Mouse (Mus musculus): ENCODE results near the gene Kitl. TPM values are rescaled to one million over a fixed set of nuclear protein-coding genes. Genes with fewer than 3 reads are reported as not detected.
A peak's percentile ranks its signal among the peaks of the same experiment; 100 is the strongest.

Gene Kitl
- polyA plus RNA-seq, 2 experiments = 4.2 to 9.7 TPM

DNA sequence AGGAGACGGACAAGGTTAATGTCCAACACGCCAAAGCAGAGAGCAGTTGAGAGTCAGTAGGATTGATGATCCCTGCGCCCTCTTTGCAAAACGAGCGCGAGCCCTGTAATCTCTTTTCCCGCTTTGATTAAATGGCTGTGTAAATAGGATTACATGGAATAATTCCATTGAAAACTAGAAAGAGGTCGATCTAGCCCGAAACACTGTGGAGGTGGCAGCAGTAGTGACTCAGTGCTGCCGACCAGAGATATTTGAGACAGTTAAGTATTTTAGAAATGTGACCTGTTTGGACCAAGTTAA lies 2.3 kb downstream of the Kitl start:
- 11% methylated on average over 10 of the region's 10 CpGs for WGBS (ENCODE audit: insufficient replicate concordance)
- no peak overlapping the region for H3K27ac ChIP-seq
- H3K4me1 ChIP-seq (replicated peaks; ENCODE audit: control insufficient read depth in 2 of 2, insufficient read depth in 2 of 2, low read length in 1 of 2) = peaks cover 0 to 6% of the 10 kb centered on the region in 2 experiments; a peak in 2 of 4 replicates
- peaks cover 17% of the 10 kb centered on the region for H3K27me3 ChIP-seq (ENCODE audit: control insufficient read depth, insufficient read depth, low read length)
- no peak for TF ChIP-seq EP300 (IDR thresholded peaks at IDR 0.05; ENCODE audit: low read depth)
- H3K36me3 ChIP-seq (replicated peaks; ENCODE audit: control insufficient read depth, insufficient read depth, low read depth) = no peaks in the 10 kb centered on the region
- DNase-seq (ENCODE audit: low read depth in 3 of 3, low spot score in 3 of 3) (no peak), ATAC-seq (ENCODE audit: insufficient read depth) (no peak)
- H3K9me3 ChIP-seq (ENCODE audit: control insufficient read depth, low read length) = no peaks in the 10 kb centered on the region
- H3K4me2 ChIP-seq (ENCODE audit: low read depth) = peak overlapping the region; percentile 50
- H3K4me3 ChIP-seq (ENCODE audit: insufficient read depth in 1 of 2, low read depth in 2 of 2, low read length in 2 of 2) = peak overlapping the region; percentile 52 to 58; a peak in 3 of 4 replicates
- H3K9ac ChIP-seq (replicated peaks) = no peak overlapping the region

DNA sequence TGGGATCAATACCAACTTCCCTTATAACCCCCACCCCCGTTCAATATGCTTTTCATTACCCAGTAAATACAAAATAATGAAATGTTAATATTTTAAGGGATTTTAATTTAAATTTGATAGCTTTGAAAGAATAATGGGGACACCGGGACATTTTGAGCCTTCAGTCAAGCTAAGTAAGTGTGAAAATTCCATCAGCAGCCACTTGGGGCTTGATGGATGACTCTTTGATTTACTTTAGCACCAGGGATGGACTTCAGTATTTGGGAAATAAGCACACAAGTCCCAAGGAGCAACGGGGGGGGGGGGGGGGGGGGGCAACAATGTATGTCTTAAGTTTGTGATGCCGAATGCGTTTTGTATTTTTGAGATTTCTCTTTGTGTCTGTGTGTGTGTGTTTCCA lies 3.1 kb downstream of the Kitl start:
- Histone ChIP-seq H3K4me2 (ENCODE audit: low read depth) (peak overlapping the region; percentile 50), H3K4me3 (ENCODE audit: insufficient read depth in 1 of 2, low read depth in 2 of 2, low read length in 2 of 2) (no peak overlapping the region), H3K9me3 (ENCODE audit: control insufficient read depth, low read length) (no peaks in the 10 kb centered on the region), H3K27ac (no peak overlapping the region), H3K4me1 (replicated peaks; ENCODE audit: control insufficient read depth in 2 of 2, insufficient read depth in 2 of 2, low read length in 1 of 2) (peaks cover 0 to 6% of the 10 kb centered on the region in 2 experiments; a peak in 2 of 4 replicates), H3K9ac (replicated peaks) (no peak overlapping the region), H3K36me3 (replicated peaks; ENCODE audit: control insufficient read depth, insufficient read depth, low read depth) (no peaks in the 10 kb centered on the region), H3K27me3 (ENCODE audit: control insufficient read depth, insufficient read depth, low read length) (peaks cover 17% of the 10 kb centered on the region)
- TF ChIP-seq CTCF (IDR thresholded peaks at IDR 0.05; ENCODE audit: low read depth) (no peak), EP300 (IDR thresholded peaks at IDR 0.05; ENCODE audit: low read depth) (no peak)
- 23% methylated on average over 5 of the region's 5 CpGs for WGBS (ENCODE audit: insufficient replicate concordance)
- ATAC-seq (ENCODE audit: insufficient read depth) = no peak
- no peak for DNase-seq (ENCODE audit: low read depth in 3 of 3, low spot score in 3 of 3)

DNA sequence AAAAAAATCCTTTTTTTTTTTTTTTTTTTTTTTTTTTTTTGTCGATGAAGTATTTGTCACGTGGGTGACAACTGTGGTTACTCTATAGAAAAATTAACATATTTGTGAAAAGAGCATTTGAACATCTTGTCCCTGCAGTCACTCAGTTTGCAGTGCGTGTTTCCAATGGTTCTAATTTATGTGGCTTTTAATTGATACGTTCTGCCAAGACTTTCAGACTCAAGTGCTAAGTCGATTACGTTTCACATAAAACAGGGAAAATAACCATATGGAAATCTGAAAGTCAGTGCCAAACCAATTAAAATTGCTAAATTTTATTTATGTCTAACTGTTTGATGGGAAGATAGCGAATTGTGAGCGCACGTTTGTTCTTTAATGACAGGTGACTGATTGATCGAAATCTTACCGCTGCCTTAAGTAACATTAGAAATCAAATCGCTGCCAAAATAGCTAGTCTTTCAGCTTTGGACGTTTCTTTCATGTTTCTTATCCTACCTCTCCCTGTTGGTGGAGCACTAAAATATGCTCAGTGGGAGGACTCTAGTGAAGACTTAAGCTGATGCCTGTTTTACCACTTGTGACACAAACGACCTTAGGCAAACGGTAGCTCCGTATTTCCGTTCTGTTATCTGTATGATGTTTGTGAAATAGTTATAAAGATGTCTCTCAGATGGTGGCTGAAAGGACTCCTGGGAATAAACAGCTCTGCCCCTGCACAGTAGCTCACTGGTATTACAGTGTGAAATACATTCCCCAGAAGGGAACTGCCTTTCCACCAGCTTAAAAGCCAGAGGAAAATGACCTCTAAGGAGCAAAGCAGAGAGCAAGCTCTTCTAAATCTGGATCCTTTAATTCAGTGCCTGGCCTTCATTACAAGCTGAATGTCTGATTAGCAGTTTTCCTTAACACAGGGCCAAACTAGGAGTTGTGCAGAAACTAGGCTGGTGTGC lies 4.1 kb downstream of the Kitl start:
- Histone ChIP-seq H3K27me3 (ENCODE audit: control insufficient read depth, insufficient read depth, low read length) (peaks cover 17% of the 10 kb centered on the region), H3K9ac (replicated peaks) (no peak overlapping the region), H3K36me3 (replicated peaks; ENCODE audit: control insufficient read depth, insufficient read depth, low read depth) (no peaks in the 10 kb centered on the region), H3K4me2 (ENCODE audit: low read depth) (0 out of 2 replicates have a peak overlapping the region, but pooled peaks have one; percentile 11), H3K4me3 (ENCODE audit: insufficient read depth in 1 of 2, low read depth in 2 of 2, low read length in 2 of 2) (no peak overlapping the region), H3K4me1 (replicated peaks; ENCODE audit: control insufficient read depth in 2 of 2, insufficient read depth in 2 of 2, low read length in 1 of 2) (peaks cover 0 to 4% of the 10 kb centered on the region in 2 experiments; a peak in 2 of 4 replicates), H3K9me3 (ENCODE audit: control insufficient read depth, low read length) (no peaks in the 10 kb centered on the region), H3K27ac (no peak overlapping the region)
- DNase-seq (ENCODE audit: low read depth in 3 of 3, low spot score in 3 of 3) (no peak), ATAC-seq (ENCODE audit: insufficient read depth) (no peak)
- no peak for TF ChIP-seq EP300 (IDR thresholded peaks at IDR 0.05; ENCODE audit: low read depth)
- no peak for TF ChIP-seq CTCF (IDR thresholded peaks at IDR 0.05; ENCODE audit: low read depth)
- 54% methylated on average over 17 of the region's 17 CpGs for WGBS (ENCODE audit: insufficient replicate concordance)

DNA sequence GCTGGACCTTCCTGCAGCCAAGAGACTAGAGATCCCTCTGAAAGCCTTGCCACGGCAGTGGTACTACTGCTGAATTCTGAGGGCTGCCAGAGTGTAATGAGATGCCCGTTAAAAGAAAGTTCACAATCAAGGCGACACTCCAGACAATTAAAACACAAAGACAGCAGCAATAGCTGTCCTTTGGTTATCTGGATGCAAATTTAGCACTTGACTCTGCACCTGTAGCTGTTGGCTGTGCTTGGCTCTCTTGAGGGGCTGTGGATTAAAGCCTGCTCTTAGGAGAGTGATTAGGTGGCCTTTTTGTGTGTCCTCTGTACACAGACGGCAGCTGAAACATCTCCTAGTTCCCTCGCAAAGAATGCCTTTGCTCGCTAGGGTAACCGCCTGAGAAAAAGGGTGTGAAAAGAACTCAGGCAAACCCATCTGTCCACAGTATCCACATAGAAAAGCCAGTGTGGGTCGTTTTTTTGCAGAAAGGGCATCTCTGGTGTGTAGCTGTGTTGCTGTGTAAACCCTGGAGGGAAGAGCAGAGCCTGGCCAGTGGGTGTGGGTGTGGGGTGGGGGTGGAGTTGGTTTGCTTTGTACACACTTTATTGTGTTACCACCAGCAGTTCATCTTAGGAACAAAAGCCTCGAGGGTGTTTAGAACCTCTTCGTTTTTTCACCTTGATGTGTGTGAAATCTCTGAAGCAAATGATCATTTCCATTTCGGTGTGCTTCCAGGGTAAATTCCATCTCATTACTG lies 6.8 kb downstream of the Kitl start:
- no peaks in the 10 kb centered on the region for H3K9me3 ChIP-seq (ENCODE audit: control insufficient read depth, low read length)
- no peaks in the 10 kb centered on the region for H3K36me3 ChIP-seq (replicated peaks; ENCODE audit: control insufficient read depth, insufficient read depth, low read depth)
- peaks cover 4% of the 10 kb centered on the region for H3K27me3 ChIP-seq (ENCODE audit: control insufficient read depth, insufficient read depth, low read length)
- ATAC-seq (ENCODE audit: insufficient read depth) = no peak
- WGBS (ENCODE audit: insufficient replicate concordance) = 52% methylated on average over 11 of the region's 11 CpGs
- no peak overlapping the region for H3K27ac ChIP-seq
- no peak overlapping the region for H3K4me3 ChIP-seq (ENCODE audit: insufficient read depth in 1 of 2, low read depth in 2 of 2, low read length in 2 of 2)
- peaks cover 0 to 5% of the 10 kb centered on the region in 2 experiments; a peak in 2 of 4 replicates for H3K4me1 ChIP-seq (replicated peaks; ENCODE audit: control insufficient read depth in 2 of 2, insufficient read depth in 2 of 2, low read length in 1 of 2)
- H3K4me2 ChIP-seq (ENCODE audit: low read depth) = no peak overlapping the region
- H3K9ac ChIP-seq (replicated peaks) = no peak overlapping the region
- no peak for TF ChIP-seq CTCF (IDR thresholded peaks at IDR 0.05; ENCODE audit: low read depth)
- no peak for TF ChIP-seq EP300 (IDR thresholded peaks at IDR 0.05; ENCODE audit: low read depth)
- no peak for DNase-seq (ENCODE audit: low read depth in 3 of 3, low spot score in 3 of 3)

DNA sequence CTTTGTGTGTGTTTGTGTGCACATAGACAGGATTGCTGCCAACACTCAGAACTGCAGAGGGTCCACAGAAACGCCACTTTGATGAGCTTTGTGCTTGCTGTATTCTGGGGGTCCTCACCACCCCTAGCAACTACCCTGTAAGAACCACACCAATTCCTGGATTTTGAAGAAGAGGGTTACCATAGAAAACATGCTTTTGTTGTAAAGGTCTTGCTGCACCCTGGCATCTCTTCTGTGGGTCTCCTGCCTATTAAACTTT lies 7.3 kb downstream of the Kitl start:
- no peaks in the 10 kb centered on the region for H3K9me3 ChIP-seq (ENCODE audit: control insufficient read depth, low read length)
- H3K4me3 ChIP-seq (ENCODE audit: insufficient read depth in 1 of 2, low read depth in 2 of 2, low read length in 2 of 2) = no peak overlapping the region
- peaks cover 0 to 5% of the 10 kb centered on the region in 2 experiments; a peak in 2 of 4 replicates for H3K4me1 ChIP-seq (replicated peaks; ENCODE audit: control insufficient read depth in 2 of 2, insufficient read depth in 2 of 2, low read length in 1 of 2)
- no peak overlapping the region for H3K4me2 ChIP-seq (ENCODE audit: low read depth)
- TF ChIP-seq EP300 (IDR thresholded peaks at IDR 0.05; ENCODE audit: low read depth) = no peak
- no peak for TF ChIP-seq CTCF (IDR thresholded peaks at IDR 0.05; ENCODE audit: low read depth)
- ATAC-seq (ENCODE audit: insufficient read depth) (no peak), DNase-seq (ENCODE audit: low read depth in 3 of 3, low spot score in 3 of 3) (no peak)
- 63% methylated on average over 1 of the region's 1 CpGs for WGBS (ENCODE audit: insufficient replicate concordance)
- H3K27ac ChIP-seq = no peak overlapping the region
- peaks cover 3% of the 10 kb centered on the region; the same call in 1 of the 2 replicates for H3K27me3 ChIP-seq (ENCODE audit: control insufficient read depth, insufficient read depth, low read length)
- H3K36me3 ChIP-seq (replicated peaks; ENCODE audit: control insufficient read depth, insufficient read depth, low read depth) = no peaks in the 10 kb centered on the region
- no peak overlapping the region for H3K9ac ChIP-seq (replicated peaks)

Measured in liver, embryonic 14.5 days (tissue).